Mouse (Mus musculus): ENCODE measurements around the gene Olfr1025-ps1. TPM values are rescaled to one million over a fixed set of nuclear protein-coding genes. Genes with fewer than 3 reads are reported as not detected.

Gene Olfr1025-ps1
- total RNA-seq (2015; ENCODE audit: low replicate concordance) (not detected in 2 replicates), total RNA-seq (2017; ENCODE audit: low replicate concordance) (not detected in 2 replicates)

DNA sequence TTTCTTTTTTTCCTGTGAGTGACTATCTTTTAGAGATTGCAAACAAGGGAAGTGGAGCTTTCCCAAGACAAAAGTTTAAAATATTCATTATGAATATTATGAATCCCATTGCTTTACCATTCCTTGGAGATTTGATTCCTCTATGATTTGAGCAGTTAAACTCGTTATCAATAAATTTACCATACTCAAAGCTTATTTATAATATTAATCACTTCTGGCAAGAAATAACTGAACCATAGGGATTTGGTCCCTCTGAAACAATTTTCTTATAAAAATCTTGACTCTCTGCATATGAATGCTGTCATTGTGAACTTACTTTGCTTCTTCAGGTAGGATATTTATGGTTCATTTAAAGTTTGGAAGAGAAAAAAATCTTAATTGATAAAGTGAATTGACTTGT, at the start of gene Olfr1025-ps1:
Gene Olfr1025-ps1, plus strand, starts transcription at position 301 of the 400 bp plus-strand sequence.
- no peak for ATAC-seq (replicated peaks; ENCODE audit: low FRiP score, poor library complexity, severe bottlenecking)

DNA sequence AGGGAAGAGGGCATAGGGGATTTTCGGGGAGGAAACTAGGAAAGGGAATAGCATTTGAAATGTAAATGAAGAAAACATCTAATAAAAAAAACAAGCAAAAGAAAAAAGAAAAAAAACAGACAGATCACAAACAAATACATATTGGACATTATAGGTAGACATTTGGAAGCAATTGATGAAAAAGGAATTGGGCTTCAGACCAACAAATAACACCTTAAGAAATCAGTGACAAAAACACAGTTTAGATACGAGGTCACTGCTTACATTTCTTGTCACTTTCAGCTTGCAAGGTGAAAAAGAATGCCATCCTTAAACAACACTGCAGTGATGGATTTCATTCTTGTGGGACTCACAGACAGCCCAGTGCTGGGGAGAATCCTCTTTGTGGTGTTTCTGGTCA, 46.7 kb upstream of the Olfr1025-ps1 start, which contains the start of gene Olfr1022:
Gene Olfr1022, plus strand, starts transcription at position 301 of the 400 bp plus-strand sequence.
- ATAC-seq (replicated peaks; ENCODE audit: low FRiP score, poor library complexity, severe bottlenecking): no peak

DNA sequence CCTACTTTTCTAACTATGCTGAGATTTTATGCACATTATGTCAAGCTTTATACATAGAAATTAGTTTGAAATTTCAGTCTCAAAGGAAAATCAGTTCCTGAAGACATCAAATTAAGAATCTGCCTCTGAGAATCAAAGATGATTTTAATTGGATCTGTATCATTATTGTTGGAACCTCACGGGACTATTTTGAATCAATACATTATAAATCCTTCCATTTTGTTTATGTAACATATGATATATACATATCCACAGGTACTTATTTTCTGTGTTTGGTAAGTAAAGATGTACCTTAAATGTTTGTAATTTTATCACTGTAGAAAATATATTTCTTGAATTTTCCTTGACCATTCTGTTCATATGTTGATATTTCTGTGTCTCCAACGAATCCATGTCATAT, 29.7 kb upstream of the Olfr1025-ps1 start, which contains the start of gene Olfr1023:
Gene Olfr1023, plus strand, starts transcription at position 301 of the 400 bp plus-strand sequence.
- ATAC-seq (replicated peaks; ENCODE audit: low FRiP score, poor library complexity, severe bottlenecking): no peak

DNA sequence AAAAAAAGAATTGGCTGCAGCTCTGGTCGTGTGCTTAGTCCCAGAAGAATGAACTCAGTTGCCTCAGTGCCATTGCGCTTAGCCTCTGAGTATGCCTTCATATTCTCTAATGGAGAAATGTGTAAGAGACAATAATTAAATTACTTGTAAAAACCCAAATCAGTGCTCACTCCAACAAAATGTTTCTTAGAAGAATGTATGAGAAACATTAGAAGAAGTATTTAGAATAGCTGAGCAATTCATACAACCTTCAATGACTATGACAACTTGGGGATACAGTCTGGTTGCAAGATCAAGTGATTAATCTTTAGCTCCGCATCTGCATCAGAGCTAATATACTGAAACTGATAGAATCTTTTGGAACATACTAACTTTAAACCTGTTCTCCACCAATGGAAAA, 10.0 kb upstream of the Olfr1025-ps1 start, which contains the start of gene Olfr1024:
Gene Olfr1024, minus strand, starts transcription at position 101 of the 400 bp plus-strand sequence.
- no peak for ATAC-seq (replicated peaks; ENCODE audit: low FRiP score, poor library complexity, severe bottlenecking)

DNA sequence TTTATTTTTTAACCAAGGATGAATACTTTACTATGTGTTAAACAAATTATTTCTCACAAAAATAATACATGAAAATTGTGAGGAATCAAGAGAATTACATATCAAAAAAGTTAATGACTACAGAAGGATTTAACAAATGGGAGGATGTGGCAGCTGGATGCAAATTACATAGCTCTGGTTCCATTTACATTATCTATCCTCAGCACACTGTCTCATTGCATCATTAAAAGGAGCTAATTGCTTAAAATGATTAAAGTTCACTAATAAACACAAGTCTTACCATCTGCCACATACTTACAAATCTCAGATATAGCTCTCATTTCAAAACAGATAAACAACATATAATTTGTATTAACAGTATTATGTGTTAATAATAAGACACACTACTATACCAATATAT, 1.8 kb upstream of the Olfr1025-ps1 start:
- no peak for ATAC-seq (replicated peaks; ENCODE audit: low FRiP score, poor library complexity, severe bottlenecking)

DNA sequence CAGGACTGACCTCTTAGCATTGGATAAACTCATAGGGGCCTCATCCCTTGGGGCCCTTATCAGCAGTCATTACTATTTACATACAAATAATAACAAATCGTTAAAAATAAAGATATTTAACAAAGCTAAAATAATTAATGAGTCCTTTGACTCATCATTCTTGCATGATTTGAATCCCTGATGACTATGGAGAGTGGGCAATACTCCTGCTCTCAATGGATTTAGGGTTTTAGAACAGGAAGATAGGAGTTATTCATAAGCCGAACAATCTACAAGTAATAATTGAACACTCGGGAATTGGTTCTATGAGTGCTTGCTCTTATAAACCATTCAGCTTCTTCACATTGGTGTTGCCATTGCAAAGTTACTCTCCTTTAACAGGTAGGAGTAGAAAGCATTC, 6.3 kb downstream of the Olfr1025-ps1 start, which contains the start of gene Olfr1026:
Gene Olfr1026, plus strand, starts transcription at position 301 of the 400 bp plus-strand sequence.
- no peak for ATAC-seq (replicated peaks; ENCODE audit: low FRiP score, poor library complexity, severe bottlenecking)

DNA sequence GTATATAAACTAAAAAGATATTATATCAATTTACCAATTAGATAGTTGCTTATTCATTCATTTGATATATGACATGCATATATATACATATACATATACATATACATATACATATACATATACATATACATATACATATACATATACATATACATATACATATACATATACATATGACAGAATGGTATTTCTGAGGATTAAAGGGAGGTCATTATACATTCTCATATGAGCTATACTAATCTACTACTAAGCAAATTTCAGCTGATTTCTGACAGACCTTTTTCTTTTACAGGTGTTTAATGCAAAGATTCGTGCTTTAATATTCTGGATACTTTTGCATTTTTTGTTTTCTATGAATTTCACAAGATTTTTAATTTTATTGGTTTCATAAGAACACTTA, 35.1 kb downstream of the Olfr1025-ps1 start, which contains the start of gene Olfr1028:
Gene Olfr1028, plus strand, starts transcription at position 301 of the 400 bp plus-strand sequence.
- ATAC-seq (replicated peaks; ENCODE audit: low FRiP score, poor library complexity, severe bottlenecking): no peak

Other genes starting within 250 kb of the Olfr1025-ps1 start
- gene Olfr1006, start 236.4 kb upstream of the Olfr1025-ps1 start, total RNA-seq (2015; ENCODE audit: low replicate concordance): not detected in 2 replicates
- not detected in 2 replicates for gene Olfr1006, start 236.4 kb upstream of the Olfr1025-ps1 start, total RNA-seq (2017; ENCODE audit: low replicate concordance)
- gene Olfr1008, start 225.8 kb upstream of the Olfr1025-ps1 start, total RNA-seq (2015; ENCODE audit: low replicate concordance): not detected in 2 replicates
- gene Olfr1008, start 225.8 kb upstream of the Olfr1025-ps1 start, total RNA-seq (2017; ENCODE audit: low replicate concordance): not detected in 2 replicates
- gene Olfr1009, start 199.8 kb upstream of the Olfr1025-ps1 start, total RNA-seq (2015; ENCODE audit: low replicate concordance): not detected in 2 replicates
- gene Olfr1009, start 199.8 kb upstream of the Olfr1025-ps1 start, total RNA-seq (2017; ENCODE audit: low replicate concordance): not detected in 2 replicates
- gene Olfr1012, start 152.4 kb upstream of the Olfr1025-ps1 start, total RNA-seq (2015; ENCODE audit: low replicate concordance): not detected in 2 replicates
- not detected in 2 replicates for gene Olfr1012, start 152.4 kb upstream of the Olfr1025-ps1 start, total RNA-seq (2017; ENCODE audit: low replicate concordance)
- gene Olfr1013, start 148.1 kb upstream of the Olfr1025-ps1 start, total RNA-seq (2015; ENCODE audit: low replicate concordance): not detected in 2 replicates
- not detected in 2 replicates for gene Olfr1013, start 148.1 kb upstream of the Olfr1025-ps1 start, total RNA-seq (2017; ENCODE audit: low replicate concordance)
- gene Olfr1014, start 142.5 kb upstream of the Olfr1025-ps1 start, total RNA-seq (2015; ENCODE audit: low replicate concordance): not detected in 2 replicates
- gene Olfr1014, start 142.5 kb upstream of the Olfr1025-ps1 start, total RNA-seq (2017; ENCODE audit: low replicate concordance): not detected in 2 replicates
- gene Olfr1015, start 133.2 kb upstream of the Olfr1025-ps1 start, total RNA-seq (2015; ENCODE audit: low replicate concordance): not detected in 2 replicates
- 1.1 TPM in 1 of 2 replicates, not detected in the other for gene Olfr1015, start 133.2 kb upstream of the Olfr1025-ps1 start, total RNA-seq (2017; ENCODE audit: low replicate concordance)
- not detected in 2 replicates for gene Olfr1016, start 112.6 kb upstream of the Olfr1025-ps1 start, total RNA-seq (2015; ENCODE audit: low replicate concordance)
- 1.4 TPM in 1 of 2 replicates, not detected in the other for gene Olfr1016, start 112.6 kb upstream of the Olfr1025-ps1 start, total RNA-seq (2017; ENCODE audit: low replicate concordance)
- gene Olfr1018, start 96.7 kb upstream of the Olfr1025-ps1 start, total RNA-seq (2015; ENCODE audit: low replicate concordance): not detected in 2 replicates
- not detected in 2 replicates for gene Olfr1018, start 96.7 kb upstream of the Olfr1025-ps1 start, total RNA-seq (2017; ENCODE audit: low replicate concordance)
- gene Olfr1019, start 69.7 kb upstream of the Olfr1025-ps1 start, total RNA-seq (2015; ENCODE audit: low replicate concordance): not detected in 2 replicates
- gene Olfr1019, start 69.7 kb upstream of the Olfr1025-ps1 start, total RNA-seq (2017; ENCODE audit: low replicate concordance): not detected in 2 replicates
- gene Olfr1020, start 68.2 kb upstream of the Olfr1025-ps1 start, total RNA-seq (2015; ENCODE audit: low replicate concordance): not detected in 2 replicates
- not detected in 2 replicates for gene Olfr1020, start 68.2 kb upstream of the Olfr1025-ps1 start, total RNA-seq (2017; ENCODE audit: low replicate concordance)
- not detected in 2 replicates for gene Olfr1022, start 46.6 kb upstream of the Olfr1025-ps1 start, total RNA-seq (2015; ENCODE audit: low replicate concordance)
- gene Olfr1022, start 46.6 kb upstream of the Olfr1025-ps1 start, total RNA-seq (2017; ENCODE audit: low replicate concordance): not detected in 2 replicates
- not detected in 2 replicates for gene Olfr1023, start 29.6 kb upstream of the Olfr1025-ps1 start, total RNA-seq (2015; ENCODE audit: low replicate concordance)
- gene Olfr1023, start 29.6 kb upstream of the Olfr1025-ps1 start, total RNA-seq (2017; ENCODE audit: low replicate concordance): not detected in 2 replicates
- not detected in 2 replicates for gene Olfr1024, start 10.1 kb upstream of the Olfr1025-ps1 start, total RNA-seq (2015; ENCODE audit: low replicate concordance)
- gene Olfr1024, start 10.1 kb upstream of the Olfr1025-ps1 start, total RNA-seq (2017; ENCODE audit: low replicate concordance): not detected in 2 replicates
- gene Olfr1026, start 6.4 kb downstream of the Olfr1025-ps1 start, total RNA-seq (2015; ENCODE audit: low replicate concordance): not detected in 2 replicates
- not detected in 2 replicates for gene Olfr1026, start 6.4 kb downstream of the Olfr1025-ps1 start, total RNA-seq (2017; ENCODE audit: low replicate concordance)
- not detected in 2 replicates for gene Olfr1028, start 35.2 kb downstream of the Olfr1025-ps1 start, total RNA-seq (2015; ENCODE audit: low replicate concordance)
- 0.42 TPM in 1 of 2 replicates, not detected in the other for gene Olfr1028, start 35.2 kb downstream of the Olfr1025-ps1 start, total RNA-seq (2017; ENCODE audit: low replicate concordance)
- gene Olfr1029, start 58.7 kb downstream of the Olfr1025-ps1 start, total RNA-seq (2015; ENCODE audit: low replicate concordance): not detected in 2 replicates
- gene Olfr1029, start 58.7 kb downstream of the Olfr1025-ps1 start, total RNA-seq (2017; ENCODE audit: low replicate concordance): not detected in 2 replicates
- not detected in 2 replicates for gene Olfr1030, start 64.1 kb downstream of the Olfr1025-ps1 start, total RNA-seq (2015; ENCODE audit: low replicate concordance)
- gene Olfr1030, start 64.1 kb downstream of the Olfr1025-ps1 start, total RNA-seq (2017; ENCODE audit: low replicate concordance): not detected in 2 replicates
- gene Olfr1031, start 75.1 kb downstream of the Olfr1025-ps1 start, total RNA-seq (2015; ENCODE audit: low replicate concordance): not detected in 2 replicates
- not detected in 2 replicates for gene Olfr1031, start 75.1 kb downstream of the Olfr1025-ps1 start, total RNA-seq (2017; ENCODE audit: low replicate concordance)
- gene Olfr1032, start 90.3 kb downstream of the Olfr1025-ps1 start, total RNA-seq (2015; ENCODE audit: low replicate concordance): not detected in 2 replicates
- gene Olfr1032, start 90.3 kb downstream of the Olfr1025-ps1 start, total RNA-seq (2017; ENCODE audit: low replicate concordance): not detected in 2 replicates
- gene Olfr1033, start 105.4 kb downstream of the Olfr1025-ps1 start, total RNA-seq (2015; ENCODE audit: low replicate concordance): not detected in 2 replicates
- gene Olfr1033, start 105.4 kb downstream of the Olfr1025-ps1 start, total RNA-seq (2017; ENCODE audit: low replicate concordance): not detected in 2 replicates
- gene Olfr1034, start 130.7 kb downstream of the Olfr1025-ps1 start, total RNA-seq (2015; ENCODE audit: low replicate concordance): not detected in 2 replicates
- not detected in 2 replicates for gene Olfr1034, start 130.7 kb downstream of the Olfr1025-ps1 start, total RNA-seq (2017; ENCODE audit: low replicate concordance)
- not detected in 2 replicates for gene Olfr1036, start 158.8 kb downstream of the Olfr1025-ps1 start, total RNA-seq (2015; ENCODE audit: low replicate concordance)
- not detected in 2 replicates for gene Olfr1036, start 158.8 kb downstream of the Olfr1025-ps1 start, total RNA-seq (2017; ENCODE audit: low replicate concordance)
- gene Olfr1037, start 172.2 kb downstream of the Olfr1025-ps1 start, total RNA-seq (2015; ENCODE audit: low replicate concordance): not detected in 2 replicates
- gene Olfr1037, start 172.2 kb downstream of the Olfr1025-ps1 start, total RNA-seq (2017; ENCODE audit: low replicate concordance): not detected in 2 replicates
- not detected in 2 replicates for gene Olfr1039, start 220.7 kb downstream of the Olfr1025-ps1 start, total RNA-seq (2015; ENCODE audit: low replicate concordance)
- not detected in 2 replicates for gene Olfr1039, start 220.7 kb downstream of the Olfr1025-ps1 start, total RNA-seq (2017; ENCODE audit: low replicate concordance)
- gene Olfr1040, start 231.5 kb downstream of the Olfr1025-ps1 start, total RNA-seq (2015; ENCODE audit: low replicate concordance): not detected in 2 replicates
- 2.2 TPM in 1 of 2 replicates, not detected in the other for gene Olfr1040, start 231.5 kb downstream of the Olfr1025-ps1 start, total RNA-seq (2017; ENCODE audit: low replicate concordance)
- gene Olfr1042, start 246.6 kb downstream of the Olfr1025-ps1 start, total RNA-seq (2015; ENCODE audit: low replicate concordance): not detected in 2 replicates
- not detected in 2 replicates for gene Olfr1042, start 246.6 kb downstream of the Olfr1025-ps1 start, total RNA-seq (2017; ENCODE audit: low replicate concordance)